Mouse (Mus musculus): ENCODE results near the gene Sim2. TPM values are rescaled to one million over a fixed set of nuclear protein-coding genes. Genes with fewer than 3 reads are reported as not detected.

Gene Sim2
- total RNA-seq (2021), result under 1 TPM; 0.20 to 0.23 TPM

DNA sequence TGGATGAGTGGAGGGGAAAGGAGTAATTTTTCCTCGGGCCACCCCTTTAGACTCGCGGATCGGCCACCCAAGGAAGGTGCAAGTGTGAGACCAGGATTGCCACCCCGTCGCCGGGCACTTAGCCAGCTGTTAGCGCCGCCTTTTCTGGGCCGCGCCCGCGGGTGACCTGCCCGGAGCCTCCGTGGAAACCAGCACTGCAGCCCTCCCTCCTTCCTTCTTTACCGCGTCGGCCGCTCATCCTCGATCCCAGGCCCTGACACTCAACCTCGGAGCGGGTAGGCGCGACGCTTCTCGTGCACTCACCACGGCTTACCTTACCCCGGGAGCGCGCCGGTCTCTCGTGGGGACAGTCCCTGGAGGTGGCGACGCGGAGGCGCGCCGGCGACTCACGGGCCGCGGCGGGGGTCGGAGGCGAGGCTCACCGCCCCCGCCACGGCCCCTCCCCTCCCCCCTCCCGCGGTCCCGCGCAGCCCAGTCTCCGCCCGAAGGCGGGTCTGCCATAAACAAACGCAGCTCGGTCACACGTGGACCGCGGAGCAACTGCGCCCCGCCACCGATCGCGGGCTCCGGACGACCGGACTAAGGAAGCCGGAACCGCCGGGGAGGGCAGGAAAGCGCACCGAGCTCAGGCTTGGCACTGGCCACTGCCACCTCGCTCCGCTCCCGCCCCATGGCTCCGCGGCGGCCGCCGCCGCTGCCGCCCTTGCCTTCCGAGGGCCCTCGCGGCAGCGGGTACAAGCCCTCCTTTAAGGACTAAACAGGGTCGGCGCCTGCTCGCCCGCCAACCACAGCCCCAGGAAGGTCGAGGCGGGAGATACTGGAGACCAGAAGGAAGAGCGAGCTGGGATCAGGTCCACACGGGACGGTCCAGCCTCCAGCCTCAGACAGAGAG, at the start of gene Sim2:
Gene Sim2, plus strand, starts transcription at position 221 of the 892 bp plus-strand sequence.
- no peak for DNase-seq (ENCODE audit: extremely low spot score in 1 of 2, low spot score in 1 of 2)

- DNase-seq (ENCODE audit: extremely low spot score in 1 of 2, low spot score in 1 of 2), result no peak
Observed at GRCm38 (mm10) chr16:94037280-94037679, 47.5 kb upstream of the Sim2 start.

- peak; percentile 22 to 69 for DNase-seq (ENCODE audit: extremely low spot score in 1 of 2, low spot score in 1 of 2)
Observed at GRCm38 (mm10) chr16:94038272-94038985, 46.3 kb upstream of the Sim2 start.

DNA sequence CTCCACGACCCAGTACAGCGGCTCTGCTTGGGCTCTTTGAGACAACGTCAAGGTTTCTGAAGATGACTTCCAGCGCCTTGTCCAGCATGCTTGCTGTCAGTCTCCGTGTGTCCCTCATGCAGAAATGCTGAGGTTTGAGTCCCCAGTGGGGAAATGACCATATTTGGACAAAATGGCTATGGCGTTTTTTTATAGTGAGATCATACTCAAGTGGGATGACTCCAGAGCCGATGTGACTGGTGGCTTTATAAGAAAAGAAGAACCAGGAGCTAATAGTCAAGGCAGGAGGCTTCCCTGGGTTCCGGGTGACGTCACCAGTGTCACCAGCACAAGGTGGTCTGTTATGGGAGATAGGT, 45.8 kb upstream of the Sim2 start:
- no peak for DNase-seq (ENCODE audit: extremely low spot score in 1 of 2, low spot score in 1 of 2)

DNA sequence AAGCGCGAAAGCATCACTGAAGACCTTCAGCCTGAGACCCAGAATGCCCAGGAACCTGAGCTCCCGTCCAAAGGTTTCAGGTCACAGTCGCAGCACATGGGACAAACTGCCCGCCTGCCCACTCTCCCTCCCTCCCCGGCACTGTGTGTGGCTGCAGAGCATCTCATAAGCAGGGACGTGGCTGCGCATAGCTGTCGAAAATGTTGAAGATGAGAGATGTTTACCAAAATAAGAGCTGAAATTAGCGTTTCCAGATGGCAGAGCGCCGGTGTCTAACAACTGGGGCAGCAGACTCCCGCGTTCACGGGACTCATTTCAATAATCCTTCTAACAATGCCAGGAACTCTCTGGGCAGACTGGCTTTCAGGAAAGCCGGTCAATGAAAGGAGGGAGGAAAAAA, 44.2 kb upstream of the Sim2 start:
- DNase-seq (ENCODE audit: extremely low spot score in 1 of 2, low spot score in 1 of 2), result no peak

DNA sequence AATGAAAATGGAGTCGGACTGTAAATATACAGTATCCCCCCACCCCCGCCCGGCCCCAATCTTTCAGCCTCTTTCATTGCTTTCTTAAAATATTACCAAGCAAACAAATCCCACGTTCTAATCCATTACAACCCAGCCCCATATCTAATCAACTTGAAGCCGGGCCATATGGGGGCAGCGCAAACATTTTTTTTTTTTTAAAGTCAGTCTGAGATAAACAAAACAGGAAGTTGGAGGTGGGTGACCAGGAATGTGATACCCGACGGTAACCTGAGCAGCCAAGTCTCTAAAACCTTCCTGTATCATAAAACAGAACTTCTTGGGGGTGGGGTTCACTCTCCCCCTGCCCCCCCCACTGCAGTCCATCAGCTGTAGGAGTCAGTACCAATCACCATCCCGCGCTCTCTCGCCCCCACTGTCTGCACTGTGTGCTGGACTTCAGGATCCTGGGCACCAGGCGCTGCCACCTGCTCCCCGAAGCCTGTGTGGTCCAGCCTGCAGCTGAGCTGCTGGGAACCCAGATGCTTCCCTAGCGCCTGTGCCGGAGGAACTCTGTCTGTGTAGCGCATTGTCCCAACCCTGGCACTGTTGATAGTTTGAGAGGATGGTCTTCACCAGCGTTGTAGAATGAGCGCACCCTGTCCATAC, 43.5 kb upstream of the Sim2 start:
- DNase-seq (ENCODE audit: extremely low spot score in 1 of 2, low spot score in 1 of 2), result no peak

- no peak for DNase-seq (ENCODE audit: extremely low spot score in 1 of 2, low spot score in 1 of 2)
Observed at GRCm38 (mm10) chr16:94043797-94044196, 40.9 kb upstream of the Sim2 start.

DNA sequence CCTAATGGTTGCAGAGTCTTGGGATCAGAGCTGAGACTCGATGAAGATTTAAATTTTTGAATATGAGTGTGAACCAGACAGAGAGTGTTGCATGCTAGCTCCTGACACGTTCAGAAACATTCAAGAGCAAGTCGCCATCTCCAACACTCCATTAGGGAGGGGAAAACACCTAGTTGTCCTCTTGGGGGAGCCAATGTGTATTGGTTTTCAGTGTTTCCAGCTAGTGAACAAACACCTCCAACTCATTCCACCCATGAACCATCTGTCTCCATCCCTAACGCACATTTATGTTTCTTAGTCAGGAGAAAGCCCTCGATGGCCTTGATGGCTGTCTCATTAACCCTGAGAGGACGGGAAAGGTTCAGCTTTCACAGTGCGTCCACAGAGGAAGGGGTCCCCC, 39.7 kb upstream of the Sim2 start:
- DNase-seq (ENCODE audit: extremely low spot score in 1 of 2, low spot score in 1 of 2), result no peak

- DNase-seq (ENCODE audit: extremely low spot score in 1 of 2, low spot score in 1 of 2), result no peak
Observed at GRCm38 (mm10) chr16:94050368-94050767, 34.4 kb upstream of the Sim2 start.

DNA sequence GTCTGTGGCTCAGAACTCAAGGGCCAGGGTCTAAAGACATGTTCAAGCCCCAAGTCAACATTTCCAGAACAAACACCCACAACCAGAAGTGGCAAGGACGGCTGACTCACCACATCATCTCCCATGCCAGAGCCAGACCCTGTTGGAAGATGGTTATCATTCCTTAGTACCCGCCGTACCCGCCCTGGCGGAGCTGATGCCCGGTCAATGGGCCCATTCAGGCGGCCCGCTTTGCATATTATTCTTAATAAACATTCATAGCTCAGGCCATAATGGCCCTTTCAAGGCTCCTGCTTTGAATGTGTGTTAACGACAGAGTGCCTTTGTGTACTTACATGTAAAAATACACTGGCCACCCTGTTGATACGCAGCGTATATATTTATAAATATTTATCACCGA, 29.6 kb upstream of the Sim2 start:
- DNase-seq (ENCODE audit: extremely low spot score in 1 of 2, low spot score in 1 of 2), result no peak

GRCm38 (mm10) chr16:94055576-94055975, 29.2 kb upstream of the Sim2 start:
- DNase-seq (ENCODE audit: extremely low spot score in 1 of 2, low spot score in 1 of 2), result no peak

DNA sequence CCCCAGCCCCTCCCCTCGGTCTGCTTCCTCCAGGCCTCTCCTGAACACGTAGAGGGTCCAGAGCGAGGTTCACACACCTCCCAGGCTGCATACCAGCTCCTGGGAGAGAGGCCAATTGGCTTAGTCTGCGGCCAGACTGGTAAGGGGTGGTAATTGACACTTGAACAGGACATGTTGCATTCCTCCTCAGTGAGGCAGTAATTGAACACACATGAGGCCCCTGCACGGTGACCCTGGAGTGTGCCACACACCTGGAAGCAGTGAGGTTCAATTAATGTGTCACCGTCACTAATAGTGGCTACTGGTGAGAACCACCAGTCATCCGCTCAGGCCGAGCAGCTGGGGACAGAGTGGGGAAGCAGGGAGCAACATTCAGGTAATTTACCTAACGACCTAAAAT, 24.9 kb upstream of the Sim2 start:
- DNase-seq (ENCODE audit: extremely low spot score in 1 of 2, low spot score in 1 of 2), result no peak

DNA sequence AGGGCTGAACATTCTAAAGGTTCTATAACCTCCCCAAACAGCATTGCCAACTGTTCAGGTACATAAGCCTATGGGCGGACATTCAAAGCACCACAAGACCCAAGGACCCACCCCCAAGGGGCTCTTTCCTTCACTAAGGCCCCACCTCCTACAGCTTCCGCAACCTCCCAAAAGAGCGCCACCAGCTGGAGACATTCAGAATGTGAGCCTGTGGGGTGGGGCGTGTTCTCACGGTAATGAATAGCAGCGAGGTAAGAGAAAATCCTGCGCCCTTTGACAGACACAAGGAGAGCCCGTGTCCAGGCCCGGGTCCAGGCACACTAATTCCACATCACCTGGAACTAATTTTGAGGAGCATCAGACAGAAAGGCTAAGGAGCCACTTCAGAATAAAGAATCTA, 20.5 kb upstream of the Sim2 start:
- DNase-seq (ENCODE audit: extremely low spot score in 1 of 2, low spot score in 1 of 2), result no peak

GRCm38 (mm10) chr16:94065728-94066674, 18.7 kb upstream of the Sim2 start:
- DNase-seq (ENCODE audit: extremely low spot score in 1 of 2, low spot score in 1 of 2), result no peak

DNA sequence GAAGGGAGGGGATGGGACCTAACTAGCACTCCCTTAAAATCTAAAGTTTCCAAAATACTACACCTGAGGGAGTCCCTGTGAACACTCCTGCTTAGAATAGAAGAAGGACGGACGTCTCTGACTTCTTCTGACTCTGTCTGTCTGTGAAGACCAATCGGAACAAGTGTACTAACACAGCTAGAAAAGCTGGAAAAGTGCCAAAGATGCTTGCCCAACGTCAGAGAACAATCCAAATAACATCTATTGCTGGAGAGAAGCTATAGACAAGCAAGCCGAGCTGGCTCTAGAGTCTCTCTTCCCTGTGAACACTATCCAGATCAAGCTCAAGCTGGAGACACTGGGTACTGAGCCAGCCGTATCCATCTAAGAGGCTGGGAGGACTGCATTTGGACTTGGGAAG, 18.0 kb upstream of the Sim2 start:
- no peak for DNase-seq (ENCODE audit: extremely low spot score in 1 of 2, low spot score in 1 of 2)

DNA sequence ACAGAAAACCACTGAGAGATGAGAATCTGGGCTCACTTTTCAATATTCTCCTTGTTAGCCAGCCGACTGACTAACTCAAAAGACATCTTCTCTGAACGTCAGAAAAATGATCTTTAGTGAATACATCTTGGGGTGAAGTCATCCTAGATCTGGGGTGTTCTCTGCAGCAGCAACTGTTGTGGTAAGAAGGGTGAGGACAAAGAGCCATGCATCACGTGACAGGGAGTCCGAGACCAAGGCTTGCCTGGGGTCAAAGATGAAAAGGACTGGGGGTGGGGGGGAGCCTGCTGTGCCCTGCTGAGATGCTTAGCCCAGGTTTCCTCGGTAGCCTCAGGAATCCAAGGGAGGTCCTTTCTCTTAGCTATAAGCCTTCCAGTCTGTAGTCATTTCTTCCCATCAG, 17.5 kb upstream of the Sim2 start:
- no peak for DNase-seq (ENCODE audit: extremely low spot score in 1 of 2, low spot score in 1 of 2)

DNA sequence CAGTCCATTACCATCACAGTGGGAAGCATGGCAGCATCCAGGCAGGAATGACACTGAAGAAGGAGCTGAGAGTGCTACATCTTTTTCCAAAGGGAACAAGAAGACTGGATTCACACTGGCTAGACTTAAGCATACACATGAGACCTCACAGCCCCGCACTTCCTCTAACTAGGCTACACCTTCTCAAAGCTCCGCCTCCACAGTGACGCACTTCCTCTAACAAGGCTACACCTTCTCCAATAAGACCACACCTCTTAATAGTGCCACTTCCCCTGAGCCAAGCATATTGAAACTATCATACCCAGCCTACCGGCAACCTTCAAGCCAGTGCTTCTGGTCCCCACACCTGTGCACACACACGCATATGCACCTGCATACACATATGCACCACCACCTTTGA, 15.7 kb upstream of the Sim2 start:
- DNase-seq (ENCODE audit: extremely low spot score in 1 of 2, low spot score in 1 of 2), result no peak

GRCm38 (mm10) chr16:94070920-94071319, 13.8 kb upstream of the Sim2 start:
- no peak for DNase-seq (ENCODE audit: extremely low spot score in 1 of 2, low spot score in 1 of 2)

DNA sequence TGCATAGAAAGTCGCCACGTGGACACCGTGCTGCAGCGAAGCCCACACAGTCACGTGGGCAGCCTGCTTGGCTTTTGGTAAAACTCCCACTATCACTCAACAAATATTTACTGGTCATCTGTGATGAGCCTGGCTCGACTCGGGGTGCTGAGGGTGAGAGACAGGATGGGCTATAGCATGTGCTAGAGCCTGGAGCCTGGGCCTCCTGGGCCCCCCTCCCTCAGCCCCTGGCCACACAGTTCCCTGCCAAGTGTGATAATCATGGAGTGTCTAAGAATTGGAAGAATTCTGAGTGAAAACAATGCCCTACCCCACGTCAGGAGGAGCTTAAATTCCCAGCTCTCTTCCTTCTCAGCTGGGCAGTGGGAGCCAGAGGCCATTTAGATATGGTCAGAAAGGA, 13.3 kb upstream of the Sim2 start:
- no peak for DNase-seq (ENCODE audit: extremely low spot score in 1 of 2, low spot score in 1 of 2)

- DNase-seq (ENCODE audit: extremely low spot score in 1 of 2, low spot score in 1 of 2), result no peak
Observed at GRCm38 (mm10) chr16:94075362-94076027, 9.2 kb upstream of the Sim2 start.
